Mouse (Mus musculus): Measurements from ENCODE around the gene Arhgef28.

DNA sequence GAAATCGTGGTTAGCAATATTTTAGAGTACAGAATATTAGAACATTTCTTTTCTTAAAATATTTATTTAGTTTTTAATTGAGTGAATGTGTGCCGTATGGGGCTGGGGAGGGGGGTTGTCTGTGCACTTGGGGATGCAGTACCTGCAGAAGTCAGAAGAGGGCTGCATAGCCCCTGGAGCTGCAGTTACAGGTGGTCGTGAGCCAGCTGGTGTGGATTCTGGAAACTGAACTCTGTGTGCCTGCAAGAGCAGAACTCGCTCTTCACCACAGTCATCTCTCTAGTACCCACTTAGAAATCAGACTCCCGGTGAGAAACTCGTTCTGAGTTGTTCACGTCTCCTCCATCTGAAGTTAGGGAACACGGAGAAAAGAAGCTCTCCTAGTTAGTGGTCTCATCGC lies 2.6 kb upstream of the Arhgef28 start:
- TF ChIP-seq CTCF (IDR thresholded peaks at IDR 0.05; ENCODE audit: low read depth, low read length) (no peak), TAL1 (conservative IDR thresholded peaks at IDR 0.05; ENCODE audit: low read depth, low read length) (no peak), POLR2AphosphoS5 (IDR thresholded peaks at IDR 0.05; ENCODE audit: insufficient replicate concordance, low read depth, low read length) (no peak)
